Mouse (Mus musculus) MEL (cell line): ENCODE results near the gene Gpx4. TPM values are rescaled to one million over a fixed set of nuclear protein-coding genes. Genes with fewer than 3 reads are reported as not detected.

Experiments
- DNase-seq: peaks from one replicate; pipeline ENCODE4 v3.0.0; 2011; ENCODE audit warnings: low read depth, low spot score
- H3K27ac ChIP-seq: 2 replicates; pipeline ENCODE4 v1.5.1; 2012; ENCODE audit warnings: low read depth, mild to moderate bottlenecking, control low read depth, low read length, moderate library complexity; ENCODE audit not compliant: control insufficient read depth
- H3K27me3 ChIP-seq, 2 experiments: fragments of 150-350 bp in 1 of 2; sonication (generic) in 1 of 2; 2 replicates each; pipeline ENCODE4 v1.6.1; 2012; ENCODE audit warnings: low read length in 2 of 2, mild to moderate bottlenecking in 2 of 2, improper control_type of control experiment in 1 of 2, moderate library complexity in 1 of 2; ENCODE audit not compliant: insufficient read depth in 2 of 2, control insufficient read depth in 1 of 2
- H3K36me3 ChIP-seq, 2 experiments: 2 replicates each; pipeline ENCODE4 v1.6.1; 2012 to 2014; ENCODE audit warnings: low read length in 2 of 2, improper control_type of control experiment in 1 of 2, inconsistent platforms in 1 of 2, mild to moderate bottlenecking in 1 of 2; ENCODE audit not compliant: insufficient read depth in 2 of 2, control insufficient read depth in 1 of 2
- H3K4me1 ChIP-seq, 2 experiments: fragments of 150-350 bp in 1 of 2; sonication (generic) in 1 of 2; 2 replicates each; pipeline ENCODE4 v1.6.1; 2012; ENCODE audit warnings: low read length in 2 of 2, improper control_type of control experiment in 1 of 2, mild to moderate bottlenecking in 1 of 2; ENCODE audit not compliant: insufficient read depth in 2 of 2, control insufficient read depth in 1 of 2
- H3K4me3 ChIP-seq, 2 experiments: fragments of 150-350 bp in 1 of 2; sonication (generic) in 1 of 2; 2 replicates each; pipeline ENCODE4 v1.5.1; 2012; ENCODE audit warnings: low read depth in 2 of 2, low read length in 2 of 2, mild to moderate bottlenecking in 2 of 2, moderate library complexity in 2 of 2, control low read depth in 1 of 2, improper control_type of control experiment in 1 of 2; ENCODE audit not compliant: control insufficient read depth in 1 of 2, insufficient read depth in 1 of 2
- H3K79me2 ChIP-seq: 2 replicates; pipeline ENCODE4 v1.6.1; 2012; ENCODE audit warnings: mild to moderate bottlenecking, low read length, moderate library complexity; ENCODE audit not compliant: control insufficient read depth, poor library complexity, insufficient read depth
- H3K9ac ChIP-seq: 2 replicates; pipeline ENCODE4 v1.6.1; 2012; ENCODE audit warnings: low read depth, mild to moderate bottlenecking, control low read depth, low read length, moderate library complexity; ENCODE audit not compliant: control insufficient read depth, poor library complexity, severe bottlenecking
- H3K9me3 ChIP-seq: fragments of 150-350 bp; sonication (generic); replicated peaks from 2 replicates; pipeline ENCODE4 v1.6.1; 2012; ENCODE audit warnings: mild to moderate bottlenecking, low read length, improper control_type of control experiment, moderate library complexity; ENCODE audit not compliant: insufficient read depth
- BHLHE40 ChIP-seq: IDR thresholded peaks from 2 replicates; pipeline ENCODE4 v1.6.1; 2012; ENCODE audit warnings: low read depth, mild to moderate bottlenecking, inconsistent platforms, low read length, improper control_type of control experiment, borderline replicate concordance
- CHD1 ChIP-seq: IDR thresholded peaks from 2 replicates; pipeline ENCODE4 v1.6.1; 2012; ENCODE audit warnings: low read depth, mild to moderate bottlenecking, inconsistent platforms, low read length, improper control_type of control experiment
- CHD2 ChIP-seq: IDR thresholded peaks from 2 replicates; pipeline ENCODE4 v1.6.1; 2011; ENCODE audit warnings: low read length, improper control_type of control experiment
- CTCF ChIP-seq, 3 experiments: IDR thresholded peaks in 2 of 3; conservative IDR thresholded peaks in 1 of 3; 2 replicates each; pipeline ENCODE4 v1.5.1; 2011 to 2012; ENCODE audit warnings: low read length in 3 of 3, low read depth in 2 of 3, mild to moderate bottlenecking in 2 of 3, improper control_type of control experiment in 1 of 3, inconsistent platforms in 1 of 3, mixed read lengths in 1 of 3, moderate library complexity in 1 of 3; ENCODE audit not compliant: control insufficient read depth in 1 of 3, insufficient read depth in 1 of 3, poor library complexity in 1 of 3, severe bottlenecking in 1 of 3
- E2F4 ChIP-seq: IDR thresholded peaks from 2 replicates; pipeline ENCODE4 v1.6.1; 2011; ENCODE audit warnings: low read depth, low read length, improper control_type of control experiment, borderline replicate concordance
- ELF1 ChIP-seq: IDR thresholded peaks from 2 replicates; pipeline ENCODE4 v1.6.1; 2014; ENCODE audit warnings: low read depth, mild to moderate bottlenecking, inconsistent platforms, low read length, improper control_type of control experiment, moderate library complexity
- ETS1 ChIP-seq: IDR thresholded peaks from 2 replicates; pipeline ENCODE4 v1.6.1; 2012; ENCODE audit warnings: low read depth, mild to moderate bottlenecking, inconsistent platforms, low read length, improper control_type of control experiment, moderate library complexity
- GABPA ChIP-seq: IDR thresholded peaks from 2 replicates; pipeline ENCODE4 v1.6.1; 2012; ENCODE audit warnings: low read depth, mild to moderate bottlenecking, inconsistent platforms, low read length, improper control_type of control experiment, moderate library complexity
- HCFC1 ChIP-seq: IDR thresholded peaks from 2 replicates; pipeline ENCODE4 v1.6.1; 2012; ENCODE audit warnings: low read depth, mild to moderate bottlenecking, inconsistent platforms, low read length, improper control_type of control experiment, moderate library complexity
- KAT2A ChIP-seq: conservative IDR thresholded peaks from 2 replicates; pipeline ENCODE4 v1.6.1; 2012; ENCODE audit warnings: low read depth, low read length, improper control_type of control experiment, inconsistent platforms
- MEF2A ChIP-seq: IDR thresholded peaks from 2 replicates; pipeline ENCODE4 v1.6.1; 2014; ENCODE audit warnings: low read depth, mild to moderate bottlenecking, inconsistent platforms, low read length, improper control_type of control experiment; ENCODE audit not compliant: poor library complexity, insufficient replicate concordance, severe bottlenecking; ENCODE audit errors: extremely low read depth
- MXI1 ChIP-seq: IDR thresholded peaks from 2 replicates; pipeline ENCODE4 v1.6.1; 2011; ENCODE audit warnings: mild to moderate bottlenecking, low read depth, low read length, improper control_type of control experiment
- NELFE ChIP-seq: IDR thresholded peaks from 2 replicates; pipeline ENCODE4 v1.6.1; 2011; ENCODE audit warnings: low read depth, low read length, improper control_type of control experiment
- NRF1 ChIP-seq: IDR thresholded peaks from 2 replicates; pipeline ENCODE4 v1.6.1; 2014; ENCODE audit warnings: low read depth, mild to moderate bottlenecking, inconsistent platforms, low read length, improper control_type of control experiment, moderate library complexity; ENCODE audit not compliant: poor library complexity, insufficient read depth, severe bottlenecking
- POLR2A ChIP-seq, 2 experiments: IDR thresholded peaks; 2 replicates each; pipeline ENCODE4 v1.6.1; 2011 to 2012; ENCODE audit warnings: low read length in 2 of 2, mild to moderate bottlenecking in 2 of 2, control low read depth in 1 of 2, improper control_type of control experiment in 1 of 2, low read depth in 1 of 2, moderate library complexity in 1 of 2; ENCODE audit not compliant: control insufficient read depth in 1 of 2, insufficient read depth in 1 of 2, poor library complexity in 1 of 2
- POLR2AphosphoS5 ChIP-seq: IDR thresholded peaks from 2 replicates; pipeline ENCODE4 v1.6.1; 2012; ENCODE audit warnings: low read depth, borderline replicate concordance, mild to moderate bottlenecking, inconsistent platforms, low read length, moderate library complexity, mixed read lengths
- SMC3 ChIP-seq: IDR thresholded peaks from 2 replicates; pipeline ENCODE4 v1.6.1; 2011; ENCODE audit warnings: low read depth, low read length, improper control_type of control experiment
- UBTF ChIP-seq: IDR thresholded peaks from 2 replicates; pipeline ENCODE4 v1.6.1; 2012; ENCODE audit warnings: low read depth, mild to moderate bottlenecking, inconsistent platforms, low read length, improper control_type of control experiment, moderate library complexity, borderline replicate concordance; ENCODE audit not compliant: insufficient read depth
- USF2 ChIP-seq, 2 experiments: IDR thresholded peaks; 2 replicates each; pipeline ENCODE4 v1.6.1; 2011 to 2012; ENCODE audit warnings: improper control_type of control experiment in 2 of 2, low read length in 2 of 2, borderline replicate concordance in 1 of 2, inconsistent platforms in 1 of 2, low read depth in 1 of 2, mild to moderate bottlenecking in 1 of 2; ENCODE audit not compliant: insufficient read depth in 1 of 2
- ZC3H11A ChIP-seq: IDR thresholded peaks from 2 replicates; pipeline ENCODE4 v1.6.1; 2012; ENCODE audit warnings: low read depth, mild to moderate bottlenecking, inconsistent platforms, low read length, improper control_type of control experiment
- ZKSCAN1 ChIP-seq: IDR thresholded peaks from 2 replicates; pipeline ENCODE4 v1.6.1; 2012; ENCODE audit warnings: low read depth, mild to moderate bottlenecking, inconsistent platforms, low read length, improper control_type of control experiment, moderate library complexity
- polyA plus RNA-seq, 2 experiments: library from polyadenylated mRNA; stranded (reverse) in 1 of 2; unstranded in 1 of 2; fragments of >175 nt in 1 of 2; fragments of >200 nt in 1 of 2; gene quantifications; 2 replicates each; pipeline versions ENCODE4 v1.2.1 to v1.2.4; 2012; ENCODE audit warnings: low replicate concordance in 2 of 2, low read depth in 1 of 2; ENCODE audit not compliant: insufficient read length in 2 of 2, insufficient read depth in 1 of 2, missing spikeins in 1 of 2
- total RNA-seq: library from RNA; depleted of rRNA; stranded (reverse); fragments of 300-350 nt; gene quantifications from 2 replicates; pipeline ENCODE4 v1.2.3, GENCODE M21; 2012

Gpx4 gene
- total and polyA plus RNA-seq, 3 experiments: 508 to 536 TPM; not detected in 1

- Histone ChIP-seq H3K4me3 (no peak overlapping the region), H3K27ac (no peak overlapping the region), H3K9ac (no peak overlapping the region), H3K27me3 (no peaks in the 10 kb centered on the region), H3K4me1 (no peaks in the 10 kb centered on the region), H3K79me2 (no peaks in the 10 kb centered on the region; the same call in 1 of the 2 replicates), H3K36me3 (no peaks in the 10 kb centered on the region; a peak in 1 of 4 replicates), H3K9me3 (no peaks in the 10 kb centered on the region)
- DNase-seq: no peak
- TF ChIP-seq SMC3: no peak
- no peak for TF ChIP-seq MXI1
- no peak for TF ChIP-seq KAT2A
- no peak for TF ChIP-seq CHD2
- no peak for TF ChIP-seq ZKSCAN1
- TF ChIP-seq POLR2AphosphoS5: no peak
- TF ChIP-seq CTCF (IDR thresholded peaks at IDR 0.05 in 2 of 3, conservative IDR thresholded peaks at IDR 0.05 in 1 of 3; ENCODE audit: control insufficient read depth in 1 of 3, insufficient read depth in 1 of 3, low read depth in 2 of 3, low read length in 3 of 3, poor library complexity in 1 of 3, severe bottlenecking in 1 of 3): no peak
- TF ChIP-seq BHLHE40: no peak
- no peak for TF ChIP-seq E2F4
- TF ChIP-seq NELFE: no peak
- TF ChIP-seq POLR2A (IDR thresholded peaks at IDR 0.05; ENCODE audit: control insufficient read depth in 1 of 2, insufficient read depth in 1 of 2, low read depth in 1 of 2, low read length in 2 of 2, poor library complexity in 1 of 2): no peak
- TF ChIP-seq UBTF: no peak
- TF ChIP-seq HCFC1: no peak
- TF ChIP-seq GABPA: no peak
- TF ChIP-seq ELF1: no peak
- no peak for TF ChIP-seq NRF1
- TF ChIP-seq USF2 (IDR thresholded peaks at IDR 0.05; ENCODE audit: borderline replicate concordance in 1 of 2, insufficient read depth in 1 of 2, low read depth in 1 of 2, low read length in 2 of 2): no peak
Measured at GRCm38 (mm10) chr10:80089146-80089545, 42.2 kb downstream of the Gpx4 start.

- no peaks in the 10 kb centered on the region for H3K36me3 ChIP-seq
- DNase-seq: no peak
- peaks cover 3% of the 10 kb centered on the region; the same call in 1 of the 2 replicates for H3K79me2 ChIP-seq
- no peak overlapping the region for H3K9ac ChIP-seq
- H3K27me3 ChIP-seq: no peaks in the 10 kb centered on the region
- H3K4me3 ChIP-seq: no peak overlapping the region
- TF ChIP-seq CHD2 (no peak), CHD1 (no peak), MEF2A (no peak), ETS1 (no peak), ZC3H11A (no peak), ELF1 (no peak), POLR2AphosphoS5 (no peak)
- H3K4me1 ChIP-seq: no peaks in the 10 kb centered on the region
- H3K27ac ChIP-seq: no peak overlapping the region
- H3K9me3 ChIP-seq: no peaks in the 10 kb centered on the region
Measured at GRCm38 (mm10) chr10:80091527-80091926, 44.6 kb downstream of the Gpx4 start.
